Mouse (Mus musculus) fibroblast of lung, adult 2 months (primary cell): ENCODE measurements around the gene Olfr1264.

Experiments used
- DNase-seq: peaks from one replicate; pipeline ENCODE4 v3.0.0-alpha.2; 2011; ENCODE audit warnings: low read depth

Gene Olfr1264

GRCm38 (mm10) chr2:90025477-90025876 lies at the start of gene Olfr1264:
Gene Olfr1264, minus strand, starts transcription at chr2:90025577.
- DNase-seq = no peak

GRCm38 (mm10) chr2:90070065-90070464 lies 44.7 kb upstream of the Olfr1264 start:
- DNase-seq = no peak

- no peak for DNase-seq
These were observed 38.1 kb upstream of the Olfr1264 start, which contains the start of gene Olfr140 for GRCm38 (mm10) chr2:90063494-90063893. Gene Olfr140, minus strand, starts transcription at chr2:90063594.

GRCm38 (mm10) chr2:90035037-90035436 lies 9.7 kb upstream of the Olfr1264 start, which contains the start of gene Olfr1265:
Gene Olfr1265, plus strand, starts transcription at chr2:90035337.
- no peak for DNase-seq

GRCm38 (mm10) chr2:90011831-90012230 lies 13.5 kb downstream of the Olfr1264 start, which contains the start of gene Olfr1263:
Gene Olfr1263, plus strand, starts transcription at chr2:90012131.
- no peak for DNase-seq

GRCm38 (mm10) chr2:89999845-90000244 lies 25.5 kb downstream of the Olfr1264 start, which contains the start of gene Olfr1262:
Gene Olfr1262, plus strand, starts transcription at chr2:90000145.
- DNase-seq = no peak

- no peak for DNase-seq
These were observed 34.5 kb downstream of the Olfr1264 start, which contains the start of gene Olfr1261 for GRCm38 (mm10) chr2:89990921-89991320. Gene Olfr1261, plus strand, starts transcription at chr2:89991221.

- no peak for DNase-seq
These were observed 47.7 kb downstream of the Olfr1264 start for GRCm38 (mm10) chr2:89977709-89978108.

GRCm38 (mm10) chr2:89974184-89974583 lies 51.2 kb downstream of the Olfr1264 start, which contains the start of gene Olfr1260:
Gene Olfr1260, plus strand, starts transcription at chr2:89974340.
- DNase-seq = no peak
